Mouse (Mus musculus): Measurements from ENCODE around the gene Usp54. TPM values are rescaled to one million over a fixed set of nuclear protein-coding genes. Genes with fewer than 3 reads are reported as not detected.
"Not testable (repeated sequence)": the region's sequence is repeated elsewhere in the genome, so short reads cannot be mapped to it uniquely, and the experiment has no call there.

Usp54 gene
- polyA plus RNA-seq, 1 experiment: 3.3 TPM

DNA sequence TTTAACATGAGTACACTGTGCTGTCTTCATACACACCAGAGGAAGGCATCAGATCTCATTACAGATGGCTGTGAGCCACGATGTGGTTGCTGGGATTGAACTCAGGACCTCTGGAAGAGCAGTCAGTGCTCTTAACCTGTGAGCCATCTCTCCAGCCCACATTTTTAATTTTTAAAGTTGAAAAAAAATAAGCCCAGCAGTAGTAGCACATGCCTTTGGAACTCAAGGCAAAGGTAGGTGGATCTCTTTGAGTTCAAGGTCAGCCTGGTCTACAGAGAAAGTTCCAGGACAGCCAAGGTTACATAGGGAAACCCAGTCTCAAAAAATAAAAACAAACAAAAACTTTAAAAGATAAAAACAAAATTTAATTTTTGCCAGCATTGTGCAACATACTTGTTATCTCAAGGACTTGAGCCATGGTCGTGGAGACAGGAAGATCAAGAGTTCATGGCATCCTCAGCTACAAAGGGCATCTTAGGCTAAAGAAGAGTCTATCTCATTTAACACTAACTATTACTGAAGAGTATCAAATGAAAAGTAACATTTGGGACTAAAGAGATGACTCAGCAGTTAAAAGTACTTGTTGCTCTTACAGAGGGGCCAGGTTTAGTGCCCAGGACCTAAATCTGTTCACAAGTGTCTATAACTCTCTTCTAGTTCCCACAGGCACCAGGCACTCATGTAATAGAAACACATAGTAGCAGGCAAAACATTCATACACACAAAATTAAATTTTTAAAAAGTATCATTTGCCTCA is 2.9 kb downstream of the Usp54 start:
- H3K36me3 ChIP-seq (ENCODE audit: control insufficient read depth, insufficient read depth): no peaks in the 10 kb centered on the region
- H3K4me3 ChIP-seq (ENCODE audit: insufficient read depth, poor library complexity, severe bottlenecking): no peak overlapping the region
- H3K27me3 ChIP-seq (ENCODE audit: control insufficient read depth, insufficient read depth, insufficient read length): no peaks in the 10 kb centered on the region
- TF ChIP-seq FOSL1 (IDR thresholded peaks at IDR 0.05; ENCODE audit: insufficient read depth, low read length, poor library complexity, severe bottlenecking): no peak
- no peak for TF ChIP-seq MYOG (IDR thresholded peaks at IDR 0.05; ENCODE audit: control insufficient read depth, extremely low read depth, insufficient read length)
- TF ChIP-seq USF1 (IDR thresholded peaks at IDR 0.05; ENCODE audit: low read depth): no peak
- TF ChIP-seq CTCF (IDR thresholded peaks at IDR 0.05; ENCODE audit: control insufficient read depth, insufficient read depth, insufficient read length): no peak
- peaks cover 8% of the 10 kb centered on the region for H3K79me3 ChIP-seq (ENCODE audit: low read depth)
- H3K79me2 ChIP-seq (ENCODE audit: control insufficient read depth, insufficient read depth): peaks cover 36% of the 10 kb centered on the region
- H3ac ChIP-seq (ENCODE audit: control insufficient read depth, insufficient read length, low read depth): no peak overlapping the region

DNA sequence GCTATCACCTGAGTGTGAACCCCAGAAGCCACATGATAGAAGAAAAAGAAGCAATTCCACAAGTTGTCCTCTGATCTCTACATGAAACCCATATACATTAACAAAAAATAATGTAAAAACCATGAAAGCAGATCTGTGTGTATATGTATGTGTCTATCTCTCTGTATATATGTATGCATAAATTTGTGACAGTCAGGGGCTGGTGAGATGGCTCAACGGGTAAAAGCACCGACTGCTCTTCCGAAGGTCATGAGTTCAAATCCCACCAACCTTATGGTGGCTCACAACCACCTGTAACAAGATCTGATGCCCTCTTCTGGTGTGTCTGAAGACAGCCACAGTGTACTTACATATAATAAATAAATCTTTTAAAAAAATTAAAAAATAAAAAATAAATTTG is 3.9 kb downstream of the Usp54 start:
- H3K79me3 ChIP-seq (ENCODE audit: low read depth); H3K36me3 ChIP-seq (ENCODE audit: control insufficient read depth, insufficient read depth); H3ac ChIP-seq (ENCODE audit: control insufficient read depth, insufficient read length, low read depth); H3K27me3 ChIP-seq (ENCODE audit: control insufficient read depth, insufficient read depth, insufficient read length); H3K4me3 ChIP-seq (ENCODE audit: insufficient read depth, poor library complexity, severe bottlenecking): not testable (repeated sequence)
- H3K79me2 ChIP-seq (ENCODE audit: control insufficient read depth, insufficient read depth): peaks cover 33% of the 10 kb centered on the region

DNA sequence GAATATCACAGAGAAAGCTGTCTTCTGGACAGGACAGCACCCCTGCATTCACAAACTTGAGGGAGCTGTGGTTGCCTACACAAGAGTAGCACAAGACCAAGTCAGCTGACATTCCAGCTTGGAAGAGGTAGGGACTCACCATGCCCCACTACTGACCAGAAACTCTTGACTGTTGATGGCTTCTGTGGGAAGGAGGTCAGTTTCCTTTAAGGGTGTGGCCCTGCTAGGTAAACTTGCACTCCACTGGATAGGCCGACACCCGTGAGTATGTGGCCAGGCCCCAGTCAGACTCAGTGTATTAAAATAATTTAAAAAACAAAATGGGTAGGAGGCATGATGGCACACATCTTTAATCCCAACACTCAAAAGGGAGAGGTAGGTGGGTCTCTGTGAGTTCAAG is 5.3 kb downstream of the Usp54 start:
- Histone ChIP-seq H3K79me2 (ENCODE audit: control insufficient read depth, insufficient read depth) (peaks cover 23% of the 10 kb centered on the region), H3K27me3 (ENCODE audit: control insufficient read depth, insufficient read depth, insufficient read length) (no peaks in the 10 kb centered on the region)

DNA sequence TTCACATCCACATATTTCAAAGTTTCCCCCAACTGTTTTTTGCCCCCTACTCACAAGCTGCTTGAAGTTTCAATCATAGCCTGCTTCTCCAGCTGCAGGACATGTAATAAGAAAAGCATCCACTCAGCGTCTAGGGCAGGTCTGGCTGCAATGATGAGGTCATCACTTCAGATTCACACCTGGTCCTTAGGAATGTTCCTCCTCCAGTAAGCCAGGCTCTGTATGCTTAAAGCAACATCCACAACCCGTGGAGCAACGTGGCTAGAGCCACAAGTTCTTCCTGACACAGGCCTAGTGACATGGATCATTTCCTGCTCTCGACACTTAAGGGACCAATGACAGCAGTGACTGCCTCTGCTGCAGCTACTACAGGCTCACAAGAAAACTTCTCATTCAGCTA is 9.6 kb downstream of the Usp54 start:
- H3K4me3 ChIP-seq (ENCODE audit: insufficient read depth, poor library complexity, severe bottlenecking): no peak overlapping the region
- no peaks in the 10 kb centered on the region for H3K27me3 ChIP-seq (ENCODE audit: control insufficient read depth, insufficient read depth, insufficient read length)
- peaks cover 5% of the 10 kb centered on the region for H3K79me2 ChIP-seq (ENCODE audit: control insufficient read depth, insufficient read depth)
- H3ac ChIP-seq (ENCODE audit: control insufficient read depth, insufficient read length, low read depth): no peak overlapping the region
- H3K36me3 ChIP-seq (ENCODE audit: control insufficient read depth, insufficient read depth): no peaks in the 10 kb centered on the region
- peaks cover 1% of the 10 kb centered on the region for H3K79me3 ChIP-seq (ENCODE audit: low read depth)
- TF ChIP-seq FOSL1 (IDR thresholded peaks at IDR 0.05; ENCODE audit: insufficient read depth, low read length, poor library complexity, severe bottlenecking) (no peak), MYOD1 (IDR thresholded peaks at IDR 0.05; ENCODE audit: control insufficient read depth, insufficient read length, low read depth) (no peak), CTCF (IDR thresholded peaks at IDR 0.05; ENCODE audit: control insufficient read depth, insufficient read depth, insufficient read length) (no peak), MAX (IDR thresholded peaks at IDR 0.05) (no peak)

More for the DNA sequence above, 5.3 kb downstream of the Usp54 start:
- H3K4me3 ChIP-seq (ENCODE audit: insufficient read depth, poor library complexity, severe bottlenecking): no peak overlapping the region
- peaks cover 3% of the 10 kb centered on the region for H3K79me3 ChIP-seq (ENCODE audit: low read depth)
- H3K36me3 ChIP-seq (ENCODE audit: control insufficient read depth, insufficient read depth): no peaks in the 10 kb centered on the region
- no peak for TF ChIP-seq MAX (IDR thresholded peaks at IDR 0.05)
- no peak for TF ChIP-seq MYOG (IDR thresholded peaks at IDR 0.05; ENCODE audit: control insufficient read depth, extremely low read depth, insufficient read length)
- TF ChIP-seq FOSL1 (IDR thresholded peaks at IDR 0.05; ENCODE audit: insufficient read depth, low read length, poor library complexity, severe bottlenecking): no peak
- no peak for TF ChIP-seq CTCF (IDR thresholded peaks at IDR 0.05; ENCODE audit: control insufficient read depth, insufficient read depth, insufficient read length)
- no peak for TF ChIP-seq USF1 (IDR thresholded peaks at IDR 0.05; ENCODE audit: low read depth)
- no peak for TF ChIP-seq MYOD1 (IDR thresholded peaks at IDR 0.05; ENCODE audit: control insufficient read depth, insufficient read length, low read depth)
- TF ChIP-seq CEBPB (IDR thresholded peaks at IDR 0.05; ENCODE audit: low read depth): no peak
- no peak overlapping the region for H3ac ChIP-seq (ENCODE audit: control insufficient read depth, insufficient read length, low read depth)

DNA sequence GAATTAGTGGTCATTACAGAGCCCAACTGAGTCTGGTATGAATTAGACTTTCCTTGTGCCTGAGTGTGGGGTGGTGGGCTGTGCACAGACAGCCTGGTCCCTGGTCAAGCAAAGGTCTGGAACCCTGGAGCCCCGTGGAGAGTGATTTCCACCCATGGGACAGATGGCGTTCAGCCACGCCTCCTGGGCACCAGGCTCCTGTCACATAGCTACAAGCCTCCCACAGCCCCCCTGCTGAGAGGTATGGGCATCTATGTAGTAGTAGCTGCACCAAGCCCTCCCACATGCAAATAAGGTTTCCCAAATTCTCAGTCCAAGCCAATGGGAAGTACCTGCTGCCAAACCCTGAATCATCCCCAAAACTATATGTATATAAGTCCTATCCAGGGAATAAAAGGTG is 13.9 kb downstream of the Usp54 start:
- no peak overlapping the region for H3ac ChIP-seq (ENCODE audit: control insufficient read depth, insufficient read length, low read depth)
- H3K36me3 ChIP-seq (ENCODE audit: control insufficient read depth, insufficient read depth): no peaks in the 10 kb centered on the region
- H3K4me3 ChIP-seq (ENCODE audit: insufficient read depth, poor library complexity, severe bottlenecking): no peak overlapping the region
- TF ChIP-seq FOSL1 (IDR thresholded peaks at IDR 0.05; ENCODE audit: insufficient read depth, low read length, poor library complexity, severe bottlenecking): no peak
- H3K79me2 ChIP-seq (ENCODE audit: control insufficient read depth, insufficient read depth): no peaks in the 10 kb centered on the region
- no peaks in the 10 kb centered on the region for H3K27me3 ChIP-seq (ENCODE audit: control insufficient read depth, insufficient read depth, insufficient read length)
- H3K79me3 ChIP-seq (ENCODE audit: low read depth): peaks cover 1% of the 10 kb centered on the region

DNA sequence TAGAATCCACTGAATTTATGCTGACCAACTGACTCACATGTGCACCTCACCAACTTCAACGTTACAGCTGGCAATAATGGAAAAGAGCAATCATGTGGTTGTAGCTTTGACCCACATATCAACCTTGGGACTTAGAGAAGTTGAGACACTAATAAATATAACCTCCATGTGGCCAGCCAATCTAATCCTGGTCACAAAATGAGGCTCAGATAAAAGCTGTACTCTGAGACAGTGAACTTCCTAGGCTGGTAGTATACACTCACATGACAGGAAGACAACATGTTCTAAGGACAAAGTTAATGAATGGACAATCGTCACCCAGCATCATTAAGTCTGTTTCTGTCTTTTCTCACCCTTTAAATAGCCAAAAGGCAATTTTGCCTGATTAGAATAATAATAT is 14.4 kb downstream of the Usp54 start:
- no peak for TF ChIP-seq CTCF (IDR thresholded peaks at IDR 0.05; ENCODE audit: control insufficient read depth, insufficient read depth, insufficient read length)
- no peak for TF ChIP-seq MYOD1 (IDR thresholded peaks at IDR 0.05; ENCODE audit: control insufficient read depth, insufficient read length, low read depth)
- no peak for TF ChIP-seq MYOG (IDR thresholded peaks at IDR 0.05; ENCODE audit: control insufficient read depth, extremely low read depth, insufficient read length)
- no peak for TF ChIP-seq USF1 (IDR thresholded peaks at IDR 0.05; ENCODE audit: low read depth)
- TF ChIP-seq FOSL1 (IDR thresholded peaks at IDR 0.05; ENCODE audit: insufficient read depth, low read length, poor library complexity, severe bottlenecking): no peak
- H3K4me3 ChIP-seq (ENCODE audit: insufficient read depth, poor library complexity, severe bottlenecking): no peak overlapping the region
- no peak overlapping the region for H3ac ChIP-seq (ENCODE audit: control insufficient read depth, insufficient read length, low read depth)
- H3K36me3 ChIP-seq (ENCODE audit: control insufficient read depth, insufficient read depth): no peaks in the 10 kb centered on the region
- peaks cover 1% of the 10 kb centered on the region for H3K79me3 ChIP-seq (ENCODE audit: low read depth)
- H3K79me2 ChIP-seq (ENCODE audit: control insufficient read depth, insufficient read depth): no peaks in the 10 kb centered on the region
- H3K27me3 ChIP-seq (ENCODE audit: control insufficient read depth, insufficient read depth, insufficient read length): no peaks in the 10 kb centered on the region
